Mouse (Mus musculus) kidney, embryonic 16.5 days (tissue): ENCODE data around the gene Gm49339. TPM values are rescaled to one million over a fixed set of nuclear protein-coding genes. Genes with fewer than 3 reads are reported as not detected.

Experiments used
- ATAC-seq: fragments of 200-750 bp; cut with Nextera tagmentation; 2 replicates; pipeline ENCODE4 v1.8.0; 2017; ENCODE audit warnings: moderate TSS enrichment; ENCODE audit not compliant: low FRiP score, low TSS enrichment
- H3K27ac ChIP-seq: fragments of 300-500 bp; sonication (generic); 2 replicates; pipeline ENCODE4 v1.5.1; 2014; ENCODE audit warnings: low read length
- H3K27me3 ChIP-seq: fragments of 300-500 bp; sonication (generic); 2 replicates; pipeline ENCODE4 v1.6.1; 2014; ENCODE audit warnings: low read length, control low read depth, mixed read lengths; ENCODE audit not compliant: insufficient read depth
- H3K36me3 ChIP-seq: fragments of 300-500 bp; sonication (generic); 2 replicates; pipeline ENCODE4 v1.6.1; 2014; ENCODE audit warnings: low read length, control low read depth, mixed read lengths; ENCODE audit not compliant: insufficient read depth
- H3K4me1 ChIP-seq: fragments of 300-500 bp; sonication (generic); 2 replicates; pipeline ENCODE4 v1.6.1; 2014; ENCODE audit warnings: low read length, control low read depth, mixed read lengths; ENCODE audit not compliant: insufficient read depth
- H3K4me2 ChIP-seq: fragments of 300-500 bp; sonication (generic); replicated peaks from 2 replicates; pipeline ENCODE4 v1.6.1; 2014; ENCODE audit warnings: low read depth, low read length
- H3K4me3 ChIP-seq: fragments of 300-500 bp; sonication (generic); 2 replicates; pipeline ENCODE4 v1.5.1; 2014; ENCODE audit warnings: mild to moderate bottlenecking, low read length
- H3K9ac ChIP-seq: fragments of 300-500 bp; sonication (generic); replicated peaks from 2 replicates; pipeline ENCODE4 v1.6.1; 2014; ENCODE audit warnings: low read length
- H3K9me3 ChIP-seq: fragments of 300-500 bp; sonication (generic); 2 replicates; pipeline ENCODE4 v1.6.1; 2016; ENCODE audit warnings: low read length, control low read depth
- WGBS: fragments of 180-500 bp; shearing (Covaris S2); extraction: QIAGEN DNeasy Blood & Tissue Kit; methylation state at CpG from one replicate; pipeline ENCODE4 v1.1.7; 2014; 5-methylcytosine and 5-hydroxymethylcytosine counted together
- polyA plus RNA-seq: library from polyadenylated mRNA; unstranded; fragments of >200 nt; fragmentation: Nextera tagmentation; extraction: Ambion mirVana; gene quantifications from 2 replicates; pipeline ENCODE4 v1.2.1, GENCODE M21; 2015

The Gm49339 gene
- polyA plus RNA-seq, 1 experiment from 2014 or later: 0.87 TPM

DNA sequence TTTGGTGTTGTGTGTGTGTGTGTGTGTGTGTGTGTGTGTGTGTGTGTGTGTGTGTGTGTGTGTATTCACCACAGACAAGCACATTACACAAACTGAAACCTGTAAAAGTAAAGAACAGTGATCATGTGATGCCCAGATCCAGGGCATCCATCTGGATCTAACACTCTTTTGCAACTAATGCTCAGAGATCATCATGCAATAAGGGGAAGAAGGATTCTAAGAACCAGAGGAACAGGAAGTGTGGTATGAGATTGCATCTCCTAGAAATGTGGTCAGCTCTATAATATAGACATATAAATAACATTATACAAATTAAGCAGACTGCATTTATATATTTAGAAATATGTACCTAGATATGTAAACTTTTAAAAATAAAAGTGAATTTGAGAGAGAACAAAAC, 39.6 kb downstream of the Gm49339 start:
- Histone ChIP-seq H3K4me1 (no peaks in the 10 kb centered on the region), H3K9ac (no peak overlapping the region), H3K4me2 (no peak overlapping the region), H3K4me3 (no peak overlapping the region), H3K36me3 (no peaks in the 10 kb centered on the region), H3K27ac (no peak overlapping the region), H3K9me3 (no peaks in the 10 kb centered on the region), H3K27me3 (no peaks in the 10 kb centered on the region)
- ATAC-seq: no peak

DNA sequence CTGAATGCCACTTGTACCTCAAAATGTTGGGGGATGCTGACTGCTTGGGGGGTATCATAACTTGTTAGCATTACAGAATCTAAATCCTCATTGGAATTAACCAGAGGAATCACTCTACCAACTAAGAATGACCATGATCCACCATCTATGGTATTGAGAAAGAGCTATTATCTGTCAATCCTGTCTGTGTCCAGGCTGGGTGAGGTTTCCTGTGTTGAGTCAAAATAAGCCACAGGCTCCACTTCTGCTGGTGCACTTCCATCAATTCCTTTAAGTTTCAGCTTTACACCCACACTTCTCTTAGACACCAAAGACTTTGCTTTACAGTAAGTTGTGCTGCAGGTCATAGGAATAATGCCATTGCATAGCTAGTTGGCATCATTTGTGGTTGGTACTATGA, 41.0 kb downstream of the Gm49339 start:
- Histone ChIP-seq H3K27ac (no peak overlapping the region), H3K4me2 (no peak overlapping the region)

DNA sequence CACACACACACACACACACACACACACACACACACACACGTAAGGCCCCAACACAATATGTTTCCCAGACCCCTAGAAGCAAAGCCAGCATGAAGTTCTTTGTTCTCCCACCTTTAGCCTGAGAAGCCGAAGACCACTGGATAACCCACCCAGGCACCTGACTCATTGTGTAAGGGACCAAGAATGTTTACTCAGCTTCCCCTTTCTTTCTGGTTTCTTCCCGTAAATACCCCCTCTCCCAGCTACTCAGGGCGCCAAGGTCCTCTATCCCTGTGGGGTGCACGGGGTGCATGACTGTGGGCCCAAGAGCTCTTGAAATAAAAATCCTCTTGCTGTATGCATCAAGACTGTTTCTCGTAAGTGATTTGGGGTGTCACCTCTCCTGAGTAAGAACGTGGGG, 45.7 kb downstream of the Gm49339 start:
- ATAC-seq: no peak

More for the DNA sequence above, 41.0 kb downstream of the Gm49339 start:
- Histone ChIP-seq H3K9ac (no peak overlapping the region), H3K4me3 (no peak overlapping the region), H3K27me3 (no peaks in the 10 kb centered on the region), H3K4me1 (no peaks in the 10 kb centered on the region), H3K9me3 (no peaks in the 10 kb centered on the region), H3K36me3 (no peaks in the 10 kb centered on the region)
- ATAC-seq: no peak

DNA sequence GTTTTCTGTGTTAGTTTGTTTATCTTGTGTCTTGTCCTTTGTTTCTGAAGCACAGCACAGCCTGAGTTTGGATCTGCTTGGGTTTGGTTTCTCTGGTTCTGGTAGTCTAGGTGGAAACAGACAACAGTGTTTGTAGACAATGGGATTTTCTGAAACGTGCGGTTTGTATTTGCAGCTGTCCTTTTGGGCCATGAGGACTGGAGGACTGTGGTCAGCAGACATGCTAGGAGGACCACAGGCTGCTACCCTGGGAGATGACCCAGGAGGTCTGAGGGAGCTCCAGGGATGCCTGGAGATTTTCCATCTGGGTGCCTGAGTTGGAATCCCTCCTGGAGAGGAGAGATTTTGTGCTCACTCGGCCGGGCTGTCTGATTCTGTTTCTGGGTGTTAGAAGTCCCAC, 46.2 kb downstream of the Gm49339 start:
- no peak overlapping the region for H3K27ac ChIP-seq
- H3K4me1 ChIP-seq: no peaks in the 10 kb centered on the region
- no peak overlapping the region for H3K4me3 ChIP-seq
- no peak overlapping the region for H3K9ac ChIP-seq
- H3K9me3 ChIP-seq: no peaks in the 10 kb centered on the region
- no peaks in the 10 kb centered on the region for H3K36me3 ChIP-seq
- no peak for ATAC-seq
- WGBS: 72% methylated on average over 4 of the region's 4 CpGs
- H3K27me3 ChIP-seq: no peaks in the 10 kb centered on the region
- no peak overlapping the region for H3K4me2 ChIP-seq

More for the DNA sequence above, 45.7 kb downstream of the Gm49339 start:
- Histone ChIP-seq H3K27ac (no peak overlapping the region), H3K4me2 (no peak overlapping the region), H3K4me1 (no peaks in the 10 kb centered on the region), H3K4me3 (no peak overlapping the region), H3K27me3 (no peaks in the 10 kb centered on the region), H3K9me3 (no peaks in the 10 kb centered on the region), H3K9ac (no peak overlapping the region), H3K36me3 (no peaks in the 10 kb centered on the region)
- 81% methylated on average over 7 of the region's 7 CpGs for WGBS

DNA sequence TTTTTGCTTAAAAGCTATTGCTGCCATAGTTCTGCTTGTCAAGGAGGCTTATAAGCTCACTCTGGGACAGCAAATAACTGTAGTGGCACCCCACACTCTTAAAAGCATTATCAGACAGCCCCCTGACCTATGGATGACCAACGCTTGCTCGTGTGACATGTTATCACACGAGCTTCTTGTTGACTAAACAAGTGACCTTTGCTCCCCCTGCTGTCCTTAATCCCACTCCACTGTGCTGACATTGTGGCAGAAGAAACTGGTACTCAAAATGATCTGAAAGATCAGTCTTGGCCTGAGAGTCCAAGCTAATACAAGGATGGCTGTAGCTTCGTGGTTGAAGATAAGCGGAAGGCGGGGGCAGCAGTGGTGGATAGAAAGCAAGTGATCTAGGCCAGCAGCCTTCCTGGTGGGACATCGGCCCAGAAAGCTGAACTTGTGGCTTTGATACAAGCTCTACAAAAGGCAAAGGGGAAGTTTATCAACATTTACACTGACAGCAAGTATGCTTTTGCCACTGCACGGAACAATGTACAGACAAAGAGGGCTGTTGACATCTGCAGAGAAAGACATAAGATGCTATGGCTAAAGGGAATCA, 48.5 kb downstream of the Gm49339 start:
- 70% methylated on average over 8 of the region's 8 CpGs for WGBS
- no peak overlapping the region for H3K27ac ChIP-seq
- H3K9me3 ChIP-seq: no peaks in the 10 kb centered on the region
- H3K4me2 ChIP-seq: no peak overlapping the region
- H3K9ac ChIP-seq: no peak overlapping the region
- no peak overlapping the region for H3K4me3 ChIP-seq
- no peaks in the 10 kb centered on the region for H3K4me1 ChIP-seq
- no peaks in the 10 kb centered on the region for H3K27me3 ChIP-seq
- ATAC-seq: no peak
- H3K36me3 ChIP-seq: no peaks in the 10 kb centered on the region

DNA sequence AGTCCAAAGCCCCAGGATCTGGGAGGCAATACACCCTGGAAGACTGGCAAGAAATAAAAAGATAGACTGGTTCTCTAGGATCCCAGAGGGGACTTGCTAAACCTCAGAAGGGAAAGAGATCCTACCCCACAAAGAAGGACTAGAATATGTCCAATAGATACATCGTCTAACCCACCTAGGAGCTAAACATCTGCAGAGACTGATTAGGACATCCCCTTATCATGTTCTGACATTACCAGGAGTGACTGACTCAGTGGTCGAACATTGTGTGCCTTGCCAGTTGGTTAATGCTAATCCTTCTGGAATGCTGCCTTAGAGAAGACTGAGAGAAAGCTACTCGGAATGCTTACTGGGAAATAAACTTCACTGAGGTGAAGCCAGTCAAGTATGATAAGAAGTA, 49.1 kb downstream of the Gm49339 start:
- H3K27me3 ChIP-seq: no peaks in the 10 kb centered on the region
- H3K4me3 ChIP-seq: no peak overlapping the region
- no peaks in the 10 kb centered on the region for H3K9me3 ChIP-seq
- WGBS: 81% methylated on average over 3 of the region's 3 CpGs
- H3K4me2 ChIP-seq: no peak overlapping the region
- no peak overlapping the region for H3K27ac ChIP-seq
- no peak overlapping the region for H3K9ac ChIP-seq
- ATAC-seq: no peak
- no peaks in the 10 kb centered on the region for H3K4me1 ChIP-seq
- H3K36me3 ChIP-seq: no peaks in the 10 kb centered on the region

DNA sequence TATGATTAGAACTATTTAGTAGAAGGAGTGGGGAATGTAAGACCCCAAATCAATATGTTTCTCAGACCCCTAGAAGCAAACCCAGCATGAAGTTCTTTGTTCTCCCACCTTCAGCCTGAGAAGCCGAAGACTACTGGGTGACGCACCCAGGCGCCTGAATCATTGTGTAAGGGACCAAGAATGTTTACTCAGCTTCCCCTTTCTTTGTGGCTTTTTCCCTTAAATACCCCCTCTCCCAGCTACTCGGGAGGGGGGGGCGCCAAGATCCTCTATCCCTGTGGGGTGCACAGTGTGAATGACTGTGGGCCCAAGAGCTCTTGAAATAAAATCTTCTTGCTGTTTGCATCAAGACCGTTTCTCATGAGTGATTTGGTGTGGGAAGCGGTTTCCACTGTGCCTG, 50.4 kb downstream of the Gm49339 start:
- no peaks in the 10 kb centered on the region for H3K9me3 ChIP-seq
- no peak overlapping the region for H3K27ac ChIP-seq
- no peak overlapping the region for H3K9ac ChIP-seq
- no peaks in the 10 kb centered on the region for H3K27me3 ChIP-seq
- H3K4me1 ChIP-seq: no peaks in the 10 kb centered on the region
- 86% methylated on average over 7 of the region's 7 CpGs for WGBS
- H3K4me3 ChIP-seq: no peak overlapping the region
- no peak overlapping the region for H3K4me2 ChIP-seq
- ATAC-seq: no peak
- H3K36me3 ChIP-seq: no peaks in the 10 kb centered on the region

Other genes starting within 250 kb of the Gm49339 start
- 0.72 and 0.81 TPM in 2 replicates for gene Lilr4b, start within 50 bp of the Gm49339 start, polyA plus RNA-seq
- gene Lilrb4a, start 10.3 kb downstream of the Gm49339 start, polyA plus RNA-seq: 1.2 and 2.0 TPM in 2 replicates
- gene Fam162b, start 109.9 kb downstream of the Gm49339 start, polyA plus RNA-seq: 2.2 and 2.4 TPM in 2 replicates
- 0.14 TPM in 1 of 2 replicates, not detected in the other for gene Gprc6a, start 150.8 kb downstream of the Gm49339 start, polyA plus RNA-seq
- gene Rfx6, start 197.1 kb downstream of the Gm49339 start, polyA plus RNA-seq: not detected in 2 replicates